Mouse (Mus musculus): Measurements from ENCODE around the gene Espl1. TPM values are rescaled to one million over a fixed set of nuclear protein-coding genes. Genes with fewer than 3 reads are reported as not detected.
A peak's percentile ranks its signal among the peaks of the same experiment; 100 is the strongest.

Gene Espl1
- polyA plus RNA-seq, 1 experiment from 2014 or later = 25.3 TPM

- peaks cover 64% of the 10 kb centered on the region for H3K36me3 ChIP-seq
- H3K9ac ChIP-seq = no peak overlapping the region
- WGBS = 94% methylated on average over 3 of the region's 3 CpGs
- no peak overlapping the region for H3K4me3 ChIP-seq
- no peaks in the 10 kb centered on the region for H3K9me3 ChIP-seq
- no peak for ATAC-seq (ENCODE audit: insufficient number of reproducible peaks, insufficient read depth, low FRiP score, low TSS enrichment, low read depth)
- H3K4me2 ChIP-seq = no peak overlapping the region
- no peaks in the 10 kb centered on the region for H3K27me3 ChIP-seq
- H3K4me1 ChIP-seq = no peaks in the 10 kb centered on the region
- H3K27ac ChIP-seq = no peak overlapping the region
These were observed 48.4 kb downstream of the Espl1 start for GRCm38 (mm10) chr15:102344490-102344889.

GRCm38 (mm10) chr15:102346444-102346843, 50.4 kb downstream of the Espl1 start:
- Histone ChIP-seq H3K4me1 (peaks cover 11% of the 10 kb centered on the region), H3K4me3 (no peak overlapping the region), H3K27me3 (no peaks in the 10 kb centered on the region), H3K36me3 (peaks cover 50% of the 10 kb centered on the region), H3K9ac (no peak overlapping the region), H3K9me3 (no peaks in the 10 kb centered on the region), H3K4me2 (no peak overlapping the region), H3K27ac (no peak overlapping the region)
- no peak for ATAC-seq (ENCODE audit: insufficient number of reproducible peaks, insufficient read depth, low FRiP score, low TSS enrichment, low read depth)
- WGBS = 88% methylated on average over 4 of the region's 4 CpGs

DNA sequence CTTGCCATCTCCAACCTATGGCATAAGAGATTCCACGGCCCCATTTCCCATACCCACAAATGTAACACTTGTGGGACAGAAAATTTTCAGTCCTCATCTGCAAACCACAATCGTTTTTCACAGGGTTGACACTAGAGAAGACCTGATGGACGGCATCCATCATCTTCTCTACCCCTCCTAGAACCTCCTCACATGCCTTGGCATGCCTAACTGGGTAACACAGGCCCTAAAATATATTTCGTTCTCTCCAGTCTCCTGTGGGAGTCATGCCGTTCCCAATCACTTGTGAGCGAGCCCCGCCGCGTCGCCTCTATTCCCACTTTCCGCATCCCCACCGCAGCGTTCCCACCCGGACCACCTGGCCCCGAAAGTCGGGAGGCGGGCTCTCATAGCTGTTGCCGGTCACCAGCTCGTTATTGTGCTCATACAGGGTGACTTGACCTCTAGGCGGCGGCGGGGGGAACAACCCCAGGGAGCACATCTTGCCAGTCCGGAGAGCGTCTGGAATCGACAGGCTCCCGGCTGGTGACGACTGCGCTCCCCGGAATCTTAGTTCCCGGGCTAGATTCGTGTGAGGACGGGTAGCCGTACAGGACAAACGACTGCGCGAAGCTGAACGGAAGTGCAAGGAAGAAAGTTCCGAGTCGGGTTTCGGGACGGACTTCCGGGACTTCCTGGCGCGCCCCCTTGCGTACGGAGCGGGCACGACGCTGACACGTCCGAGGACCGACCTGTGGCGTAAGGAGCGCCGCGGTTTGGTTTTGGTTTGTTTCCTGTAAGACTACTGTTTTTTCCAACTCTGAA, 54.3 kb downstream of the Espl1 start, which contains the start of gene Aaas:
Gene Aaas (minus strand): TSS at position 634 of the 804 bp plus-strand sequence.
- peaks cover 26% of the 10 kb centered on the region for H3K36me3 ChIP-seq
- peak within 1 kb of the TSS; percentile 83 for H3K4me3 ChIP-seq
- peaks cover 16% of the 10 kb centered on the region for H3K4me1 ChIP-seq
- peak within 1 kb of the TSS; percentile 81 for H3K4me2 ChIP-seq
- no peaks in the 10 kb centered on the region for H3K27me3 ChIP-seq
- WGBS = under 1% methylated on average over 56 of the region's 56 CpGs
- ATAC-seq (ENCODE audit: insufficient number of reproducible peaks, insufficient read depth, low FRiP score, low TSS enrichment, low read depth) = peak; percentile 78; the same call in 1 of the 2 replicates
- peak within 1 kb of the TSS; percentile 86 for H3K27ac ChIP-seq
- no peaks in the 10 kb centered on the region for H3K9me3 ChIP-seq
- H3K9ac ChIP-seq = peak within 1 kb of the TSS; percentile 88

DNA sequence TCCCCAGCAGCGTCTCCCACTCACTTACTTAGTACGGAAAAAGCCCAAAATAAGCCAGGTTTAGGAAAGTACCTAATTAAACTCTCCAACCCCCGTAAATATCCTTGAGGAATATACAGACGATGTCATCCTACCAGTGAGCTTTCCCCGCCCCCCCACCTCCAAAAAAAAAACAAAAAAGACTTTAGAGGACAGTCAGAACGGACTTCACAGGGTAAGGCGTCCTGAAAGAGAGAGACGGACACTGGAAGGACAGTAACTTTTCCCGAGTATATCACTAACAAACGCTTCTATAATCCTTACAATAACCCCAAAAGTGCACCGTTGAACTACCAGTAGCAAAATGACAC, 54.9 kb downstream of the Espl1 start:
- Histone ChIP-seq H3K4me1 (peaks cover 20% of the 10 kb centered on the region), H3K9me3 (no peaks in the 10 kb centered on the region), H3K4me2 (peak overlapping the region; percentile 81), H3K27me3 (peaks cover 4% of the 10 kb centered on the region; the same call in 1 of the 2 replicates), H3K36me3 (peaks cover 20% of the 10 kb centered on the region), H3K4me3 (peak overlapping the region; percentile 83), H3K27ac (peak overlapping the region; percentile 86), H3K9ac (peak overlapping the region; percentile 88)
- no peak for ATAC-seq (ENCODE audit: insufficient number of reproducible peaks, insufficient read depth, low FRiP score, low TSS enrichment, low read depth)
- 9% methylated on average over 11 of the region's 11 CpGs for whole genome bisulfite sequencing

DNA sequence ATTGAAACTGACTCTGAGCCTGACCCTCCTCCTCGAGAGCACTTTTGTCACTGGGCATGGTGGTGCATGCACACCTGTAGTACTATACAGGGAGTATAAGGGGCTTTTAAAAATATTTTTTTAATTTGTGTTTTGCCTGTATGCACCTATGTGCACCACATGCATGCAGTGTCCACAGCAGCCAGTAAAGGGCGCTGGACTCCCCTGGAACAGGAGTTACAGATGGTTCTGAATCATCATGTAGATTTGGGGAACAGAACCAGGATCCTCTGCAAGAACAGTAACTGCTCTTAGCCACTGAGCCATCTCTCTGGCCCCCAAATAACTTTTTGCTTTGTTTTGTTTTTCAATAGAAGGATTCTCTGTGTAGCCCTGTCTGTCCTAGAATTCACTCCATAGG, 56.1 kb downstream of the Espl1 start:
- no peak overlapping the region for H3K4me2 ChIP-seq
- WGBS = 53% methylated on average over 2 of the region's 2 CpGs
- no peak overlapping the region for H3K27ac ChIP-seq
- no peak overlapping the region for H3K9ac ChIP-seq
- peaks cover 7% of the 10 kb centered on the region for H3K36me3 ChIP-seq
- peaks cover 32% of the 10 kb centered on the region for H3K4me1 ChIP-seq
- H3K27me3 ChIP-seq = peaks cover 13% of the 10 kb centered on the region
- H3K4me3 ChIP-seq = no peak overlapping the region
- no peak for ATAC-seq (ENCODE audit: insufficient number of reproducible peaks, insufficient read depth, low FRiP score, low TSS enrichment, low read depth)
- H3K9me3 ChIP-seq = no peaks in the 10 kb centered on the region

DNA sequence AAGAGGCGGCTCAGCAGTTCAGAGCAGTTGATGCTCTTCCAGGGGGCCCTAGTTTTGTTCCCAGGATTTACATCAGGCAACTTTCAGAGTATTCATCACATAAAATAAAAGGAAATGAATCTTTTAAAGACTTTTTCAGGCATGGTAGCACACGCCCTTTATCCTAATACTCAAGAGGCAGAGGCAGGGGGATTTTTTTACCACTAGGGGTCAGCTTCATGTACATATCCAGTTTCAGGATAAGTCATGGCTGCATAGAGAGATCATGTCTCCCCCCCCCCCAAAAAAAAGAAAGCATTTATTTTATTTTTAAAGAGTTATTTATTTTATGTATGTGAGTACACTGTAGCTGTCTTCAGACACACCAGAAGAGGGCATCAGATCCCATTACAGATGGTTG, 57.9 kb downstream of the Espl1 start:
- no peak for ATAC-seq (ENCODE audit: insufficient number of reproducible peaks, insufficient read depth, low FRiP score, low TSS enrichment, low read depth)
- no peak overlapping the region for H3K9ac ChIP-seq
- peaks cover 32% of the 10 kb centered on the region for H3K27me3 ChIP-seq
- peaks cover 50% of the 10 kb centered on the region for H3K4me1 ChIP-seq
- 84% methylated on average over 2 of the region's 2 CpGs for WGBS
- no peak overlapping the region for H3K4me3 ChIP-seq
- no peaks in the 10 kb centered on the region for H3K9me3 ChIP-seq
- H3K36me3 ChIP-seq = no peaks in the 10 kb centered on the region
- no peak overlapping the region for H3K4me2 ChIP-seq
- H3K27ac ChIP-seq = 0 out of 2 replicates have a peak overlapping the region, but pooled peaks have one; percentile 11

- ATAC-seq (ENCODE audit: insufficient number of reproducible peaks, insufficient read depth, low FRiP score, low TSS enrichment, low read depth) = peak; percentile 77
- no peaks in the 10 kb centered on the region for H3K9me3 ChIP-seq
- peak overlapping the region; percentile 93 for H3K27ac ChIP-seq
- H3K9ac ChIP-seq = peak overlapping the region; percentile 82
- peak overlapping the region; percentile 54 for H3K4me3 ChIP-seq
- H3K36me3 ChIP-seq = no peaks in the 10 kb centered on the region
- peak overlapping the region; percentile 91 for H3K4me2 ChIP-seq
- WGBS = under 1% methylated on average over 49 of the region's 49 CpGs
- peaks cover 51% of the 10 kb centered on the region for H3K4me1 ChIP-seq
- H3K27me3 ChIP-seq = peaks cover 33% of the 10 kb centered on the region
These were observed 59.2 kb downstream of the Espl1 start for GRCm38 (mm10) chr15:102355134-102355870.

DNA sequence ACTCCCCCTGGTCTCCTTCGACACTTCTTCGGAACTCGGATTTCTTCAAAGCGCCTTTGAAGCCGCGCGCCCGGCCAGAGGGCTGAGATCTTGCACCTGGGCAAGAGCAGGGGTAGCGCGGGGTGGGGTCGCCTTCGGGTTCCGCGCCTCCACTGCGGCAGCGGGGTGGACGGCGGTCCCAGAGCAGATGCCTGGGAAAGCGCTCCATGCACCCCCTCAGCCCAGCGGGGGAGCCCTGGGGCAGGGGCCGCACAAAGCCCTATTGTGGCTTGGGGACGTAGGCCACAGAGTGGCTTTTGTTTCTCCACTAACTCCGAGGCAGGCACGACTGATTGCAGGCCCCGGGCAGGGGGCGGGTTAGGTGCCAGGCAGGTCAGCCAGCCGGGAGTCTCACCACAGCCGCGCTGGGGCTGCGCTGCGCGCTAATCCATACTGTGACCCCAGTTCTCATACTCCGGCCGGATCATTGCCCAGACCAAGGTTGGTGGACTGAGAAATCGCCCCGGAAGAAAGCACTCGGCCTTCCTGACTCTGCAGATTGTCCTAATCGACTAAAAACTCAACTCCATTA, 59.9 kb downstream of the Espl1 start:
- Histone ChIP-seq H3K9ac (peak overlapping the region; percentile 82), H3K36me3 (no peaks in the 10 kb centered on the region), H3K27me3 (peaks cover 33% of the 10 kb centered on the region), H3K27ac (peak overlapping the region; percentile 93), H3K4me1 (peaks cover 51% of the 10 kb centered on the region), H3K4me3 (peak overlapping the region; percentile 54), H3K4me2 (peak overlapping the region; percentile 91), H3K9me3 (no peaks in the 10 kb centered on the region)
- 2% methylated on average over 38 of the region's 38 CpGs for WGBS
- peak; percentile 63 for ATAC-seq (ENCODE audit: insufficient number of reproducible peaks, insufficient read depth, low FRiP score, low TSS enrichment, low read depth)

DNA sequence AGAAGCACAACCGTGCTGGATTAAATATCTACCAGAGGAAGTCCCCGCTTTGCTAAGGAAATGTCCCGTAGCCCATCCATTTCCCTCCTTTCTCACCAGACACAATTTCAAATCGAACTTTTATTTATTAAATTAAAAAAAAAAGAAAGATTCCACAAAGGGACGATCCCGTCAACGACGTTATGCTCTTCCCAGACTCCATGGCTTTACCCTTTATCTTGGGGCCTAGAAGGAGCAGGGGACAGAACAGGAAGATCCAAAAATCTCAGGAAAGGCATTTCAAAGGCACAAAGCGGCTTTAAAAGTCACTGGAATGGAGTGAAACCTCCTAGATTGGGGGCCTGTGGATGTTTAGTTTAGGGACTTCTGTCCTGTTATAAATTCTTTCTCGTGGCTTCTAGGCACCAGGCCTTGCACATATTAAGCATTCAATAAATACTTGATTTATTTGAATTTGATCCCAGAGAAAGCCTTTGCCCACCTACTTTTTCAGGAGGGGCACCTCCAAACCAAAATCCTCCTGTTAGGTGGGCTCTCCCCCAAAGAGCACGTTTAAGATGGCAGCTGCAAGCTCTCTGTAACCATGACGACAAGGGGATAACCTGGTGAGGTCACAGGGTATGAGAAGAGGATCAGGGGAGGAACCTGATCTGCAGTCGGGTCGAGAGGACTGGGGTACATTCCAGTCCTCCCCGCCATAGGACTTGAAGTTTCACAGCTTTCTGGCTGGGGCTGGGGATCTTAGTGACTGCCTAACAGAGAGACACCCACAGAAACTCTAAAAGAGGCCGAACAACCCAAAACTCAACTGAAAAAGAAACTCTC, 60.6 kb downstream of the Espl1 start:
- WGBS = 23% methylated on average over 16 of the region's 16 CpGs
- H3K4me3 ChIP-seq = peak overlapping the region; percentile 54; the same call in 1 of the 2 replicates
- no peak overlapping the region; the same call in 1 of the 2 replicates for H3K9ac ChIP-seq
- H3K27me3 ChIP-seq = peaks cover 33% of the 10 kb centered on the region
- H3K4me1 ChIP-seq = peaks cover 46% of the 10 kb centered on the region
- H3K27ac ChIP-seq = peak overlapping the region; percentile 93
- no peak for ATAC-seq (ENCODE audit: insufficient number of reproducible peaks, insufficient read depth, low FRiP score, low TSS enrichment, low read depth)
- H3K9me3 ChIP-seq = no peaks in the 10 kb centered on the region
- no peaks in the 10 kb centered on the region for H3K36me3 ChIP-seq
- peak overlapping the region; percentile 91 for H3K4me2 ChIP-seq

DNA sequence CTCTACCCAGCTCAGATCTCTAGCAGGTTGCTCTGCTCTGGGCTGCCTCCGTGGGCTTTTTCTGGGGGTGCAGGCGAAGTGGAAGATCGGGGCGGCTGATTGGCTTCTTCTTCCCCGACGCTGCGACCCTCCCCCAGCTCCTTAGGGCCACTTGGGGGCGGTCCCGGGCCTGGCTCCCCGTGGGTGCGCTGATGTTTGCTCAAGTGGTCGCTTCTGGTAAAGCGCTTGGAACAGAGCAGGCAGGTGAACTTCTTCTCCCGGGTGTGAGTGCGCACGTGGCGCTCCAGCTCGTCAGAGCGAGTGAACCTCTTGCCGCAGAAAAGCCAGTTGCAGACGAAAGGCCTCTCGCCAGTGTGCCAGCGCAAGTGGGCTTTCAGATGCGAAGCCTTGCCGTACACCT, 62.1 kb downstream of the Espl1 start:
- Histone ChIP-seq H3K4me2 (peak overlapping the region; percentile 56), H3K4me3 (peak overlapping the region; percentile 28), H3K9ac (peak overlapping the region; percentile 59), H3K4me1 (peaks cover 59% of the 10 kb centered on the region), H3K9me3 (no peaks in the 10 kb centered on the region), H3K36me3 (no peaks in the 10 kb centered on the region), H3K27me3 (peaks cover 33% of the 10 kb centered on the region), H3K27ac (peak overlapping the region; percentile 60)
- no peak for ATAC-seq (ENCODE audit: insufficient number of reproducible peaks, insufficient read depth, low FRiP score, low TSS enrichment, low read depth)
- 3% methylated on average over 25 of the region's 25 CpGs for WGBS

DNA sequence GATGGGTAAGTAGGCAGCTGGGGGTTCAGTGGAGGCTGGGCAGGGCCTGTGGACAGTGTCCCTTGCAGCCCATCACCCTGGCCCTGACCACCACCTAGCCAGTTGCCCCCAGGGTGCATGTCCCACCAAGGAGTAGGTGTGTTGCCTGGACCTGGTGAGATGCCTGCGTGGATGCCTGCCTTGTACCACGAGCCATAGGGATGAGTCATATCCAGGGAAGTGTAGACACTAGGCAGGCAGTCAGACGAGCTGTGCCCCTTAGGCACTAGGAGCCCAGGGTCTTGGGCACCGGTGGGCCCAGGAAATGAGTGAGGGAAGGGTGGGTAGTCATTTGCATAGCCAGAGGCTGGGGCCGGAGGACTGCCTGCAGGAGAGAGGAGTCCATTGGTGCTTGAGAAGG, 62.8 kb downstream of the Espl1 start:
- Histone ChIP-seq H3K4me3 (peak overlapping the region; percentile 28; the same call in 1 of the 2 replicates), H3K4me2 (peak overlapping the region; percentile 56), H3K4me1 (peaks cover 63% of the 10 kb centered on the region), H3K27me3 (peaks cover 40% of the 10 kb centered on the region), H3K27ac (peak overlapping the region; percentile 60), H3K9me3 (no peaks in the 10 kb centered on the region), H3K9ac (peak overlapping the region; percentile 59), H3K36me3 (no peaks in the 10 kb centered on the region)
- no peak for ATAC-seq (ENCODE audit: insufficient number of reproducible peaks, insufficient read depth, low FRiP score, low TSS enrichment, low read depth)
- WGBS = 20% methylated on average over 5 of the region's 5 CpGs

Data from embryonic facial prominence, embryonic 13.5 days (tissue).